Mouse (Mus musculus) limb, embryonic 11.5 days (tissue): ENCODE data around the gene Kpna4. TPM values are rescaled to one million over a fixed set of nuclear protein-coding genes. Genes with fewer than 3 reads are reported as not detected.

Source experiments
- ATAC-seq: fragments of 200-750 bp; cut with Nextera tagmentation; 2 replicates; pipeline ENCODE4 v1.8.0; 2017; ENCODE audit warnings: low read depth; ENCODE audit not compliant: insufficient number of reproducible peaks, low FRiP score, low TSS enrichment
- DNase-seq: peaks from one replicate; pipeline ENCODE4 v3.0.0-alpha.2; 2015; ENCODE audit warnings: low spot score
- H3K27ac ChIP-seq: fragments of 300-500 bp; sonication (generic); replicated peaks from 2 replicates; pipeline ENCODE4 v1.5.1; 2014; ENCODE audit warnings: low read depth, mild to moderate bottlenecking, low read length
- H3K27me3 ChIP-seq: fragments of 300-500 bp; sonication (generic); 2 replicates; pipeline ENCODE4 v1.6.1; 2014; ENCODE audit warnings: mild to moderate bottlenecking, low read length, mixed read lengths; ENCODE audit not compliant: control insufficient read depth, insufficient read depth
- H3K36me3 ChIP-seq: fragments of 300-500 bp; sonication (generic); 2 replicates; pipeline ENCODE4 v1.6.1; 2014; ENCODE audit warnings: mild to moderate bottlenecking, low read length, moderate library complexity, mixed read lengths; ENCODE audit not compliant: control insufficient read depth, insufficient read depth
- H3K4me1 ChIP-seq: fragments of 300-500 bp; sonication (generic); 2 replicates; pipeline ENCODE4 v1.6.1; 2014; ENCODE audit warnings: low read length, mixed read lengths; ENCODE audit not compliant: control insufficient read depth, insufficient read depth
- H3K4me2 ChIP-seq: fragments of 300-500 bp; sonication (generic); 2 replicates; pipeline ENCODE4 v1.6.1; 2014; ENCODE audit warnings: low read depth, mild to moderate bottlenecking, moderate library complexity; ENCODE audit not compliant: severe bottlenecking
- H3K4me3 ChIP-seq: fragments of 300-500 bp; sonication (generic); 2 replicates; pipeline ENCODE4 v1.5.1; 2014; ENCODE audit warnings: low read depth, low read length
- H3K9ac ChIP-seq: fragments of 300-500 bp; sonication (generic); 2 replicates; pipeline ENCODE4 v1.6.1; 2014; ENCODE audit warnings: mild to moderate bottlenecking, low read length
- H3K9me3 ChIP-seq: fragments of 300-500 bp; sonication (generic); 2 replicates; pipeline ENCODE4 v1.6.1; 2016; ENCODE audit warnings: low read length; ENCODE audit not compliant: control insufficient read depth
- WGBS: fragments of 180-500 bp; shearing (Covaris S2); extraction: QIAGEN DNeasy Blood & Tissue Kit; methylation state at CpG from one replicate; pipeline ENCODE4 v1.1.7; 2014; 5-methylcytosine and 5-hydroxymethylcytosine counted together
- polyA plus RNA-seq: library from polyadenylated mRNA; unstranded; fragments of >200 nt; fragmentation: Nextera tagmentation; extraction: Ambion mirVana; gene quantifications from 2 replicates; pipeline ENCODE4 v1.2.1, GENCODE M21; 2014

Gene Kpna4
- 39.1 and 40.7 TPM in 2 replicates for polyA plus RNA-seq

GRCm38 (mm10) chr3:69126509-69127345, at the start of gene Kpna4:
Gene Kpna4, minus strand, starts transcription at chr3:69127113.
- Histone ChIP-seq H3K27me3 (no peaks in the 10 kb centered on the region), H3K9ac (peak within 1 kb of the TSS; percentile 92), H3K4me3 (peak within 1 kb of the TSS; percentile 94), H3K4me1 (peaks cover 3% of the 10 kb centered on the region; the same call in 1 of the 2 replicates), H3K9me3 (no peaks in the 10 kb centered on the region), H3K27ac (peak within 1 kb of the TSS; percentile 92), H3K4me2 (peak within 1 kb of the TSS; percentile 67), H3K36me3 (no peaks in the 10 kb centered on the region)
- DNase-seq, result peak; percentile 94
- WGBS, result under 1% methylated on average over 69 of the region's 107 CpGs
- peak; percentile 98 for ATAC-seq

- Histone ChIP-seq H3K9ac (no peak overlapping the region), H3K27ac (no peak overlapping the region), H3K9me3 (no peaks in the 10 kb centered on the region), H3K4me2 (no peak overlapping the region), H3K4me1 (no peaks in the 10 kb centered on the region), H3K27me3 (no peaks in the 10 kb centered on the region), H3K36me3 (no peaks in the 10 kb centered on the region), H3K4me3 (no peak overlapping the region)
- 32% methylated on average over 1 of the region's 1 CpGs for WGBS
- DNase-seq (no peak), ATAC-seq (no peak)
These were observed 48.3 kb upstream of the Kpna4 start for GRCm38 (mm10) chr3:69175229-69175628.

- ATAC-seq, result no peak
- 80% methylated on average over 4 of the region's 4 CpGs for WGBS
- DNase-seq, result no peak
These were observed 44.2 kb upstream of the Kpna4 start for GRCm38 (mm10) chr3:69171123-69171522.

GRCm38 (mm10) chr3:69169796-69170195, 42.9 kb upstream of the Kpna4 start:
- H3K4me3 ChIP-seq, result no peak overlapping the region
- no peak overlapping the region for H3K27ac ChIP-seq
- H3K4me2 ChIP-seq, result no peak overlapping the region
- no peak for ATAC-seq
- 94% methylated on average over 5 of the region's 5 CpGs for WGBS
- no peaks in the 10 kb centered on the region for H3K9me3 ChIP-seq
- no peak overlapping the region for H3K9ac ChIP-seq
- no peaks in the 10 kb centered on the region for H3K27me3 ChIP-seq
- no peaks in the 10 kb centered on the region for H3K36me3 ChIP-seq
- H3K4me1 ChIP-seq, result no peaks in the 10 kb centered on the region
- no peak for DNase-seq

More at GRCm38 (mm10) chr3:69171123-69171522, 44.2 kb upstream of the Kpna4 start:
- H3K36me3 ChIP-seq, result no peaks in the 10 kb centered on the region
- no peaks in the 10 kb centered on the region for H3K9me3 ChIP-seq
- no peaks in the 10 kb centered on the region for H3K4me1 ChIP-seq
- no peaks in the 10 kb centered on the region for H3K27me3 ChIP-seq
- no peak overlapping the region for H3K9ac ChIP-seq
- no peak overlapping the region for H3K4me3 ChIP-seq
- H3K27ac ChIP-seq, result no peak overlapping the region
- no peak overlapping the region for H3K4me2 ChIP-seq

- no peak overlapping the region for H3K4me3 ChIP-seq
- H3K27ac ChIP-seq, result no peak overlapping the region
- no peak overlapping the region for H3K9ac ChIP-seq
- 87% methylated on average over 9 of the region's 9 CpGs for WGBS
- no peak overlapping the region for H3K4me2 ChIP-seq
- no peaks in the 10 kb centered on the region for H3K36me3 ChIP-seq
- ATAC-seq (no peak), DNase-seq (no peak)
- no peaks in the 10 kb centered on the region for H3K9me3 ChIP-seq
- H3K27me3 ChIP-seq, result no peaks in the 10 kb centered on the region
- no peaks in the 10 kb centered on the region for H3K4me1 ChIP-seq
These were observed 41.8 kb upstream of the Kpna4 start for GRCm38 (mm10) chr3:69168724-69169123.

GRCm38 (mm10) chr3:69163057-69163456, 36.1 kb upstream of the Kpna4 start:
- Histone ChIP-seq H3K4me3 (no peak overlapping the region), H3K9me3 (no peaks in the 10 kb centered on the region), H3K36me3 (no peaks in the 10 kb centered on the region), H3K27me3 (no peaks in the 10 kb centered on the region), H3K4me2 (no peak overlapping the region), H3K4me1 (no peaks in the 10 kb centered on the region), H3K9ac (no peak overlapping the region), H3K27ac (no peak overlapping the region)
- WGBS, result 77% methylated on average over 6 of the region's 6 CpGs
- DNase-seq (no peak), ATAC-seq (no peak)

GRCm38 (mm10) chr3:69160429-69160828, 33.5 kb upstream of the Kpna4 start:
- no peaks in the 10 kb centered on the region for H3K36me3 ChIP-seq
- 75% methylated on average over 1 of the region's 1 CpGs for WGBS

GRCm38 (mm10) chr3:69159501-69159900, 32.6 kb upstream of the Kpna4 start:
- Histone ChIP-seq H3K9me3 (no peaks in the 10 kb centered on the region), H3K27ac (no peak overlapping the region), H3K36me3 (no peaks in the 10 kb centered on the region), H3K4me2 (no peak overlapping the region), H3K4me3 (no peak overlapping the region), H3K4me1 (no peaks in the 10 kb centered on the region), H3K9ac (no peak overlapping the region), H3K27me3 (no peaks in the 10 kb centered on the region)
- ATAC-seq, result no peak
- DNase-seq, result no peak
- 79% methylated on average over 2 of the region's 2 CpGs for WGBS

More at GRCm38 (mm10) chr3:69160429-69160828, 33.5 kb upstream of the Kpna4 start:
- ATAC-seq, result no peak
- Histone ChIP-seq H3K4me3 (no peak overlapping the region), H3K9ac (no peak overlapping the region), H3K27me3 (no peaks in the 10 kb centered on the region), H3K4me1 (no peaks in the 10 kb centered on the region), H3K27ac (no peak overlapping the region), H3K4me2 (no peak overlapping the region), H3K9me3 (no peaks in the 10 kb centered on the region)
- no peak for DNase-seq
